Mouse (Mus musculus) stomach, embryonic 16.5 days (tissue): ENCODE measurements around the gene Kalrn. TPM values are rescaled to one million over a fixed set of nuclear protein-coding genes. Genes with fewer than 3 reads are reported as not detected.

Source experiments
- ATAC-seq: fragments of 200-750 bp; cut with Nextera tagmentation; 2 replicates; pipeline ENCODE4 v1.8.0; 2017; ENCODE audit warnings: moderate number of reproducible peaks, moderate TSS enrichment; ENCODE audit not compliant: insufficient read depth, low FRiP score
- H3K27ac ChIP-seq: fragments of 300-500 bp; sonication (generic); 2 replicates; pipeline ENCODE4 v1.5.1; 2014; ENCODE audit warnings: low read length
- H3K27me3 ChIP-seq: fragments of 300-500 bp; sonication (generic); 2 replicates; pipeline ENCODE4 v1.6.1; 2014; ENCODE audit warnings: low read length, control low read depth, mixed read lengths; ENCODE audit not compliant: control insufficient read depth, insufficient read depth
- H3K36me3 ChIP-seq: fragments of 300-500 bp; sonication (generic); 2 replicates; pipeline ENCODE4 v1.6.1; 2014; ENCODE audit warnings: low read length; ENCODE audit not compliant: control insufficient read depth, insufficient read depth
- H3K4me1 ChIP-seq: fragments of 300-500 bp; sonication (generic); 2 replicates; pipeline ENCODE4 v1.6.1; 2014; ENCODE audit warnings: low read length, control low read depth, mixed read lengths; ENCODE audit not compliant: control insufficient read depth, insufficient read depth
- H3K4me2 ChIP-seq: fragments of 300-500 bp; sonication (generic); 2 replicates; pipeline ENCODE4 v1.6.1; 2014; ENCODE audit warnings: low read depth, low read length, mixed read lengths
- H3K4me3 ChIP-seq: fragments of 300-500 bp; sonication (generic); replicated peaks from 2 replicates; pipeline ENCODE4 v1.5.1; 2014; ENCODE audit warnings: mild to moderate bottlenecking, low read length
- H3K9ac ChIP-seq: fragments of 300-500 bp; sonication (generic); 2 replicates; pipeline ENCODE4 v1.6.1; 2014; ENCODE audit warnings: low read length
- H3K9me3 ChIP-seq: fragments of 300-500 bp; sonication (generic); replicated peaks from 2 replicates; pipeline ENCODE4 v1.6.1; 2016; ENCODE audit warnings: low read length, control low read depth; ENCODE audit not compliant: control insufficient read depth
- WGBS: fragments of 180-500 bp; shearing (Covaris S2); extraction: QIAGEN DNeasy Blood & Tissue Kit; methylation state at CpG from one replicate; pipeline ENCODE4 v1.1.7; 2014; 5-methylcytosine and 5-hydroxymethylcytosine counted together
- polyA plus RNA-seq: library from polyadenylated mRNA; unstranded; fragments of >200 nt; fragmentation: Nextera tagmentation; extraction: Ambion mirVana; gene quantifications from 2 replicates; pipeline ENCODE4 v1.2.1, GENCODE M21; 2015

The Kalrn gene
- polyA plus RNA-seq, 1 experiment from 2014 or later, result 22.7 TPM

GRCm38 (mm10) chr16:34484213-34484612, 89.1 kb downstream of the Kalrn start:
- peaks cover 13% of the 10 kb centered on the region; the same call in 1 of the 2 replicates for H3K4me1 ChIP-seq
- WGBS, result 78% methylated on average over 1 of the region's 1 CpGs
- H3K9ac ChIP-seq, result no peak overlapping the region
- no peak for ATAC-seq
- no peak overlapping the region for H3K4me2 ChIP-seq
- H3K36me3 ChIP-seq, result no peaks in the 10 kb centered on the region
- H3K27ac ChIP-seq, result no peak overlapping the region
- H3K27me3 ChIP-seq, result no peaks in the 10 kb centered on the region
- no peaks in the 10 kb centered on the region for H3K9me3 ChIP-seq
- no peak overlapping the region for H3K4me3 ChIP-seq

- no peak overlapping the region for H3K27ac ChIP-seq
- H3K27me3 ChIP-seq, result no peaks in the 10 kb centered on the region
- no peak overlapping the region for H3K4me2 ChIP-seq
- H3K9ac ChIP-seq, result no peak overlapping the region
- H3K4me3 ChIP-seq, result no peak overlapping the region
- WGBS, result 74% methylated on average over 6 of the region's 6 CpGs
- no peak for ATAC-seq
- no peaks in the 10 kb centered on the region for H3K36me3 ChIP-seq
- peaks cover 13% of the 10 kb centered on the region; the same call in 1 of the 2 replicates for H3K4me1 ChIP-seq
- no peaks in the 10 kb centered on the region for H3K9me3 ChIP-seq
These were observed 89.6 kb downstream of the Kalrn start for GRCm38 (mm10) chr16:34483716-34484115.

GRCm38 (mm10) chr16:34474741-34475140, 98.6 kb downstream of the Kalrn start:
- Histone ChIP-seq H3K4me2 (no peak overlapping the region), H3K9ac (no peak overlapping the region), H3K4me1 (no peaks in the 10 kb centered on the region), H3K27me3 (no peaks in the 10 kb centered on the region), H3K4me3 (no peak overlapping the region), H3K36me3 (no peaks in the 10 kb centered on the region), H3K9me3 (no peaks in the 10 kb centered on the region), H3K27ac (no peak overlapping the region)
- WGBS, result 69% methylated on average over 4 of the region's 4 CpGs
- ATAC-seq, result no peak

GRCm38 (mm10) chr16:34473891-34474290, 99.4 kb downstream of the Kalrn start:
- WGBS, result 47% methylated on average over 4 of the region's 4 CpGs
- Histone ChIP-seq H3K9ac (no peak overlapping the region), H3K36me3 (no peaks in the 10 kb centered on the region), H3K27me3 (no peaks in the 10 kb centered on the region), H3K9me3 (no peaks in the 10 kb centered on the region), H3K4me3 (no peak overlapping the region), H3K27ac (no peak overlapping the region), H3K4me2 (no peak overlapping the region), H3K4me1 (peaks cover 6% of the 10 kb centered on the region; the same call in 1 of the 2 replicates)
- no peak for ATAC-seq

- H3K4me3 ChIP-seq, result no peak overlapping the region
- H3K9me3 ChIP-seq, result no peaks in the 10 kb centered on the region
- no peaks in the 10 kb centered on the region for H3K27me3 ChIP-seq
- no peak for ATAC-seq
- H3K4me2 ChIP-seq, result no peak overlapping the region
- peaks cover 12% of the 10 kb centered on the region; the same call in 1 of the 2 replicates for H3K4me1 ChIP-seq
- H3K9ac ChIP-seq, result no peak overlapping the region
- no peak overlapping the region for H3K27ac ChIP-seq
- no peaks in the 10 kb centered on the region for H3K36me3 ChIP-seq
- 81% methylated on average over 4 of the region's 4 CpGs for WGBS
These were observed 101.9 kb downstream of the Kalrn start for GRCm38 (mm10) chr16:34471441-34471840.

GRCm38 (mm10) chr16:34470343-34470742, 103.0 kb downstream of the Kalrn start:
- no peak overlapping the region for H3K27ac ChIP-seq
- 72% methylated on average over 5 of the region's 5 CpGs for WGBS
- no peak overlapping the region for H3K4me2 ChIP-seq
- no peak overlapping the region for H3K9ac ChIP-seq
- H3K9me3 ChIP-seq, result no peaks in the 10 kb centered on the region
- no peaks in the 10 kb centered on the region for H3K27me3 ChIP-seq
- H3K4me3 ChIP-seq, result no peak overlapping the region
- ATAC-seq, result no peak
- H3K36me3 ChIP-seq, result no peaks in the 10 kb centered on the region
- H3K4me1 ChIP-seq, result peaks cover 16% of the 10 kb centered on the region; the same call in 1 of the 2 replicates

- Histone ChIP-seq H3K4me2 (no peak overlapping the region), H3K9ac (no peak overlapping the region), H3K9me3 (no peaks in the 10 kb centered on the region), H3K4me1 (peaks cover 16% of the 10 kb centered on the region; the same call in 1 of the 2 replicates), H3K4me3 (no peak overlapping the region), H3K27ac (no peak overlapping the region), H3K36me3 (no peaks in the 10 kb centered on the region), H3K27me3 (no peaks in the 10 kb centered on the region)
- peak; percentile 39; the same call in 1 of the 2 replicates for ATAC-seq
- 47% methylated on average over 8 of the region's 8 CpGs for WGBS
These were observed 104.0 kb downstream of the Kalrn start for GRCm38 (mm10) chr16:34469277-34469868.

- Histone ChIP-seq H3K4me2 (no peak overlapping the region), H3K9ac (no peak overlapping the region), H3K9me3 (no peaks in the 10 kb centered on the region), H3K4me3 (no peak overlapping the region), H3K4me1 (peaks cover 25% of the 10 kb centered on the region; the same call in 1 of the 2 replicates), H3K36me3 (no peaks in the 10 kb centered on the region), H3K27ac (no peak overlapping the region), H3K27me3 (no peaks in the 10 kb centered on the region)
- 0 out of 2 replicates have a peak, but pooled peaks have one; percentile 29 for ATAC-seq
- 45% methylated on average over 4 of the region's 4 CpGs for WGBS
These were observed 106.7 kb downstream of the Kalrn start for GRCm38 (mm10) chr16:34466649-34467048.

- Histone ChIP-seq H3K4me1 (peaks cover 20% of the 10 kb centered on the region), H3K27ac (no peak overlapping the region), H3K9me3 (no peaks in the 10 kb centered on the region), H3K27me3 (no peaks in the 10 kb centered on the region), H3K36me3 (no peaks in the 10 kb centered on the region), H3K4me2 (no peak overlapping the region), H3K4me3 (no peak overlapping the region), H3K9ac (no peak overlapping the region)
- peak; percentile 86 for ATAC-seq
- WGBS, result 26% methylated on average over 7 of the region's 7 CpGs
These were observed 117.0 kb downstream of the Kalrn start for GRCm38 (mm10) chr16:34456314-34456713.
